Mouse (Mus musculus): ENCODE results near the gene Tmem202. TPM values are rescaled to one million over a fixed set of nuclear protein-coding genes. Genes with fewer than 3 reads are reported as not detected.

The Tmem202 gene
- 3.1 and 4.0 TPM in 2 replicates for polyA plus RNA-seq (2021; fragmentation: Nextera tagmentation)
- long read RNA-seq, experiment 1, partial matches to known transcripts = 0 of 4 reads
- long read RNA-seq, experiment 1, other reads (novel, unspliced or antisense) = 0 of 4 reads
- long read RNA-seq, experiment 2, transcript Tmem202-202 (4 exons, 1,126 nt) = major isoform, 8 of 11 reads
- long read RNA-seq, experiment 2, partial matches to known transcripts = 0 of 11 reads
- long read RNA-seq, experiment 2, other reads (novel, unspliced or antisense) = 3 of 11 reads

GRCm38 (mm10) chr9:59539441-59540137 lies at the start of gene Tmem202, which contains the start of gene Hexa:
Tmem202 (minus strand) TSS chr9:59539847.
Hexa (plus strand) TSS chr9:59539540.

GRCm38 (mm10) chr9:59577844-59578504 lies 38.3 kb upstream of the Tmem202 start, which contains the start of gene Celf6:
Celf6 (plus strand) TSS chr9:59577917.

GRCm38 (mm10) chr9:59486549-59487065 lies 53.0 kb downstream of the Tmem202 start, which contains the start of gene Arih1:
Arih1 (minus strand) TSS chr9:59486618.

Other genes with a start within 250 kb of the Tmem202 start
- gene Adpgk, start 248.3 kb downstream of the Tmem202 start, polyA plus RNA-seq (2021; fragmentation: Nextera tagmentation) = 14.2 and 14.6 TPM in 2 replicates
- 47.6 and 52.7 TPM in 2 replicates for gene Bbs4, start 186.3 kb downstream of the Tmem202 start, polyA plus RNA-seq (2021; fragmentation: Nextera tagmentation)
- 3.8 and 4.9 TPM in 2 replicates for gene Arih1, start 53.2 kb downstream of the Tmem202 start, polyA plus RNA-seq (2021; fragmentation: Nextera tagmentation)
- 61.5 and 64.8 TPM in 2 replicates for gene Hexa, start 307 bp downstream of the Tmem202 start, polyA plus RNA-seq (2021; fragmentation: Nextera tagmentation)
- gene Celf6, start 38.1 kb upstream of the Tmem202 start, polyA plus RNA-seq (2021; fragmentation: Nextera tagmentation) = 7.1 and 8.0 TPM in 2 replicates
- 46.9 and 60.7 TPM in 2 replicates for gene Parp6, start 77.4 kb upstream of the Tmem202 start, polyA plus RNA-seq (2021; fragmentation: Nextera tagmentation)
- gene Pkm, start 116.5 kb upstream of the Tmem202 start, polyA plus RNA-seq (2021; fragmentation: Nextera tagmentation) = 1,279 and 1,289 TPM in 2 replicates
- gene Gramd2, start 140.3 kb upstream of the Tmem202 start, polyA plus RNA-seq (2021; fragmentation: Nextera tagmentation) = 4.7 and 6.3 TPM in 2 replicates
- 4.2 and 4.3 TPM in 2 replicates for gene Senp8, start 210.9 kb upstream of the Tmem202 start, polyA plus RNA-seq (2021; fragmentation: Nextera tagmentation)
- gene Myo9a, start 211.0 kb upstream of the Tmem202 start, polyA plus RNA-seq (2021; fragmentation: Nextera tagmentation) = 5.1 and 5.3 TPM in 2 replicates

Data from layer of hippocampus, adult 6 months (tissue).